Mouse (Mus musculus): Measurements from ENCODE around the gene Gm13290. TPM values are rescaled to one million over a fixed set of nuclear protein-coding genes. Genes with fewer than 3 reads are reported as not detected.
"Not testable (repeated sequence)": the region's sequence is repeated elsewhere in the genome, so short reads cannot be mapped to it uniquely, and the experiment has no call there.

Gm13290 gene
- polyA plus RNA-seq, 1 experiment from 2014 or later, result 0.31 TPM

- H3K4me1 ChIP-seq (ENCODE audit: control insufficient read depth, insufficient read depth, low read length); ATAC-seq (ENCODE audit: insufficient read depth, low FRiP score, low TSS enrichment); H3K36me3 ChIP-seq (ENCODE audit: control insufficient read depth, insufficient read depth, low read length); H3K4me2 ChIP-seq (ENCODE audit: low read depth); H3K9me3 ChIP-seq (ENCODE audit: control insufficient read depth, low read length); H3K27me3 ChIP-seq (ENCODE audit: control insufficient read depth, insufficient read depth, low read length); H3K4me3 ChIP-seq (ENCODE audit: low read depth, low read length); DNase-seq (ENCODE audit: low spot score); H3K9ac ChIP-seq (ENCODE audit: low read length); H3K27ac ChIP-seq (ENCODE audit: low read depth, low read length): not testable (repeated sequence)
- 0% methylated on average over 5 of the region's 52 CpGs for WGBS
These were observed 20.5 kb downstream of the Gm13290 start, which contains the start of gene Gm13275 for GRCm38 (mm10) chr4:88793936-88794675. Gene Gm13275, plus strand, starts transcription at chr4:88794487.

- H3K4me2 ChIP-seq (ENCODE audit: low read depth); H3K27me3 ChIP-seq (ENCODE audit: control insufficient read depth, insufficient read depth, low read length); H3K4me1 ChIP-seq (ENCODE audit: control insufficient read depth, insufficient read depth, low read length); H3K27ac ChIP-seq (ENCODE audit: low read depth, low read length); DNase-seq (ENCODE audit: low spot score); H3K36me3 ChIP-seq (ENCODE audit: control insufficient read depth, insufficient read depth, low read length); H3K9ac ChIP-seq (ENCODE audit: low read length); ATAC-seq (ENCODE audit: insufficient read depth, low FRiP score, low TSS enrichment); H3K9me3 ChIP-seq (ENCODE audit: control insufficient read depth, low read length); H3K4me3 ChIP-seq (ENCODE audit: low read depth, low read length): not testable (repeated sequence)
- WGBS, result no CpG with 5 or more reads among the region's 28 CpGs
These were observed 23.5 kb downstream of the Gm13290 start, which contains the start of gene Gm13279 for GRCm38 (mm10) chr4:88797097-88797496. Gene Gm13279, plus strand, starts transcription at chr4:88797397.

GRCm38 (mm10) chr4:88799365-88799764 is 25.7 kb downstream of the Gm13290 start, which contains the start of gene Gm13285:
Gene Gm13285, plus strand, starts transcription at chr4:88799665.
- H3K4me3 ChIP-seq (ENCODE audit: low read depth, low read length); H3K4me2 ChIP-seq (ENCODE audit: low read depth); ATAC-seq (ENCODE audit: insufficient read depth, low FRiP score, low TSS enrichment); H3K27me3 ChIP-seq (ENCODE audit: control insufficient read depth, insufficient read depth, low read length); H3K9me3 ChIP-seq (ENCODE audit: control insufficient read depth, low read length); H3K4me1 ChIP-seq (ENCODE audit: control insufficient read depth, insufficient read depth, low read length); H3K27ac ChIP-seq (ENCODE audit: low read depth, low read length); H3K9ac ChIP-seq (ENCODE audit: low read length); DNase-seq (ENCODE audit: low spot score); H3K36me3 ChIP-seq (ENCODE audit: control insufficient read depth, insufficient read depth, low read length): not testable (repeated sequence)
- 10% methylated on average over 2 of the region's 7 CpGs for WGBS

GRCm38 (mm10) chr4:88802954-88803353 is 29.3 kb downstream of the Gm13290 start, which contains the start of gene Gm13287:
Gene Gm13287, plus strand, starts transcription at chr4:88803254.
- ATAC-seq (ENCODE audit: insufficient read depth, low FRiP score, low TSS enrichment); H3K36me3 ChIP-seq (ENCODE audit: control insufficient read depth, insufficient read depth, low read length): not testable (repeated sequence)
- no CpG with 5 or more reads among the region's 29 CpGs for WGBS

GRCm38 (mm10) chr4:88805231-88805630 is 31.6 kb downstream of the Gm13290 start, which contains the start of gene Gm13288:
Gene Gm13288, plus strand, starts transcription at chr4:88805531.
- H3K4me3 ChIP-seq (ENCODE audit: low read depth, low read length); ATAC-seq (ENCODE audit: insufficient read depth, low FRiP score, low TSS enrichment); H3K27me3 ChIP-seq (ENCODE audit: control insufficient read depth, insufficient read depth, low read length); H3K27ac ChIP-seq (ENCODE audit: low read depth, low read length); H3K36me3 ChIP-seq (ENCODE audit: control insufficient read depth, insufficient read depth, low read length); H3K4me2 ChIP-seq (ENCODE audit: low read depth); H3K4me1 ChIP-seq (ENCODE audit: control insufficient read depth, insufficient read depth, low read length); DNase-seq (ENCODE audit: low spot score); H3K9me3 ChIP-seq (ENCODE audit: control insufficient read depth, low read length); H3K9ac ChIP-seq (ENCODE audit: low read length): not testable (repeated sequence)
- no CpG with 5 or more reads among the region's 8 CpGs for WGBS

More at GRCm38 (mm10) chr4:88802954-88803353, 29.3 kb downstream of the Gm13290 start, which contains the start of gene Gm13287:
- not testable (repeated sequence) for H3K9ac ChIP-seq (ENCODE audit: low read length); H3K4me3 ChIP-seq (ENCODE audit: low read depth, low read length); H3K4me2 ChIP-seq (ENCODE audit: low read depth); H3K4me1 ChIP-seq (ENCODE audit: control insufficient read depth, insufficient read depth, low read length); H3K27ac ChIP-seq (ENCODE audit: low read depth, low read length); DNase-seq (ENCODE audit: low spot score); H3K27me3 ChIP-seq (ENCODE audit: control insufficient read depth, insufficient read depth, low read length); H3K9me3 ChIP-seq (ENCODE audit: control insufficient read depth, low read length)

- not testable (repeated sequence) for DNase-seq (ENCODE audit: low spot score); H3K9ac ChIP-seq (ENCODE audit: low read length); H3K36me3 ChIP-seq (ENCODE audit: control insufficient read depth, insufficient read depth, low read length); H3K9me3 ChIP-seq (ENCODE audit: control insufficient read depth, low read length); H3K4me1 ChIP-seq (ENCODE audit: control insufficient read depth, insufficient read depth, low read length); ATAC-seq (ENCODE audit: insufficient read depth, low FRiP score, low TSS enrichment); H3K27me3 ChIP-seq (ENCODE audit: control insufficient read depth, insufficient read depth, low read length); H3K27ac ChIP-seq (ENCODE audit: low read depth, low read length); H3K4me2 ChIP-seq (ENCODE audit: low read depth); H3K4me3 ChIP-seq (ENCODE audit: low read depth, low read length)
- no CpG with 5 or more reads among the region's 34 CpGs for WGBS
These were observed 32.1 kb downstream of the Gm13290 start for GRCm38 (mm10) chr4:88805761-88806160.

GRCm38 (mm10) chr4:88815928-88816327 is 42.3 kb downstream of the Gm13290 start, which contains the start of gene Ifna7:
Gene Ifna7, plus strand, starts transcription at chr4:88816228.
- no peak for ATAC-seq (ENCODE audit: insufficient read depth, low FRiP score, low TSS enrichment)

GRCm38 (mm10) chr4:88819659-88820058 is 46.0 kb downstream of the Gm13290 start, which contains the start of gene Ifna11:
Gene Ifna11, plus strand, starts transcription at chr4:88819959.
- 87% methylated on average over 1 of the region's 1 CpGs for WGBS
- H3K27ac ChIP-seq (ENCODE audit: low read depth, low read length), result no peak within 1 kb of the TSS
- ATAC-seq (ENCODE audit: insufficient read depth, low FRiP score, low TSS enrichment) (no peak), DNase-seq (ENCODE audit: low spot score) (no peak)
- no peaks in the 10 kb centered on the region for H3K9me3 ChIP-seq (ENCODE audit: control insufficient read depth, low read length)
- H3K4me3 ChIP-seq (ENCODE audit: low read depth, low read length), result no peak within 1 kb of the TSS
- no peaks in the 10 kb centered on the region for H3K27me3 ChIP-seq (ENCODE audit: control insufficient read depth, insufficient read depth, low read length)
- no peaks in the 10 kb centered on the region for H3K36me3 ChIP-seq (ENCODE audit: control insufficient read depth, insufficient read depth, low read length)
- H3K9ac ChIP-seq (ENCODE audit: low read length), result no peak within 1 kb of the TSS
- H3K4me2 ChIP-seq (ENCODE audit: low read depth), result no peak within 1 kb of the TSS
- H3K4me1 ChIP-seq (ENCODE audit: control insufficient read depth, insufficient read depth, low read length), result no peaks in the 10 kb centered on the region

More at GRCm38 (mm10) chr4:88815928-88816327, 42.3 kb downstream of the Gm13290 start, which contains the start of gene Ifna7:
- H3K4me2 ChIP-seq (ENCODE audit: low read depth), result no peak within 1 kb of the TSS
- no peaks in the 10 kb centered on the region for H3K36me3 ChIP-seq (ENCODE audit: control insufficient read depth, insufficient read depth, low read length)
- WGBS, result 71% methylated on average over 3 of the region's 3 CpGs
- H3K9me3 ChIP-seq (ENCODE audit: control insufficient read depth, low read length), result no peaks in the 10 kb centered on the region
- no peak within 1 kb of the TSS for H3K9ac ChIP-seq (ENCODE audit: low read length)
- DNase-seq (ENCODE audit: low spot score), result no peak
- H3K27ac ChIP-seq (ENCODE audit: low read depth, low read length), result no peak within 1 kb of the TSS
- no peak within 1 kb of the TSS for H3K4me3 ChIP-seq (ENCODE audit: low read depth, low read length)
- no peaks in the 10 kb centered on the region for H3K27me3 ChIP-seq (ENCODE audit: control insufficient read depth, insufficient read depth, low read length)
- H3K4me1 ChIP-seq (ENCODE audit: control insufficient read depth, insufficient read depth, low read length), result no peaks in the 10 kb centered on the region

- Histone ChIP-seq H3K36me3 (ENCODE audit: control insufficient read depth, insufficient read depth, low read length) (no peaks in the 10 kb centered on the region), H3K27me3 (ENCODE audit: control insufficient read depth, insufficient read depth, low read length) (no peaks in the 10 kb centered on the region), H3K9me3 (ENCODE audit: control insufficient read depth, low read length) (no peaks in the 10 kb centered on the region), H3K4me2 (ENCODE audit: low read depth) (no peak overlapping the region), H3K27ac (ENCODE audit: low read depth, low read length) (no peak overlapping the region), H3K4me1 (ENCODE audit: control insufficient read depth, insufficient read depth, low read length) (no peaks in the 10 kb centered on the region), H3K9ac (ENCODE audit: low read length) (no peak overlapping the region), H3K4me3 (ENCODE audit: low read depth, low read length) (no peak overlapping the region)
- 30% methylated on average over 4 of the region's 4 CpGs for WGBS
- no peak for DNase-seq (ENCODE audit: low spot score)
- ATAC-seq (ENCODE audit: insufficient read depth, low FRiP score, low TSS enrichment), result no peak
These were observed 49.4 kb downstream of the Gm13290 start for GRCm38 (mm10) chr4:88822995-88823394.
